Mouse (Mus musculus) lung, postnatal 0 days (tissue): ENCODE measurements around the gene Tfap2c.

Experiments
- CTCF ChIP-seq: IDR thresholded peaks from 2 replicates; pipeline ENCODE4 v1.5.1; 2016; ENCODE audit warnings: antibody characterized with exemption, mild to moderate bottlenecking
- EP300 ChIP-seq: IDR thresholded peaks from 2 replicates; pipeline ENCODE4 v1.6.1; 2016; ENCODE audit warnings: antibody characterized with exemption, mild to moderate bottlenecking, control low read depth

- no peak for TF ChIP-seq CTCF
- no peak for TF ChIP-seq EP300
Observed at GRCm38 (mm10) chr2:172546551-172546950, 2.8 kb upstream of the Tfap2c start.
